15 mouse cellular contexts compared by ENCODE assay signal in the genomic region with DNA sequence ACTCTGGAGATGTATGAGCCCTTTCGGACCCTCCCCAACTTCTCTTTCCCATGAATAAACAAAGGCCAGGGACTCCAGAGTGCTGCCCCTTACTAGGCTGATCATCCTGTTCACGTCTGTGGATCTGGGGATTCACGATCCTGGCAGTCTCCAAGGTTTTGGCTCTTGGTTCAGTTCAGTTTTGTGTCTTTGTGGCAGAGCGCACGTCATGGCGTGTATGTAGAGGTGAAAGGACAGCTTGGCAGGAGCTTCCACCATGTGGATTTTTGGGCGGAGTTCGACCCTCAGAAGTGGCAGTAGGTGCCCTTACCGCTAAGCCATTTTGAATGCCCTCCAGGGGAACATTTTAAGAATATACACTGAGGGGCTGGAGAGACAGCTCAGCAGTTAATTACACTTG. TPM values are rescaled to one million over a fixed set of nuclear protein-coding genes. Genes with fewer than 3 reads are reported as not detected.
DNase-seq lines count a peak whose midpoint lies in the region; ATAC-seq and TF ChIP-seq lines count a peak whose summit lies in the region.
"Had no signal": no experiment of that assay in that cellular context is flagged by ENCODE, and none has a peak within 500 bp of the region (broad histone marks: within the 10 kb centered on the region; RNA-seq: fewer than 3 reads in every experiment).

No protein-coding gene starts in this region.

- H3K36me3 ChIP-seq in hindbrain, embryonic 14.5 days (replicated peaks; ENCODE audit: control insufficient read depth, insufficient read depth) = no peaks in the 10 kb centered on the region
- H3K36me3 ChIP-seq in hindbrain, embryonic 11.5 days (ENCODE audit: control insufficient read depth, insufficient read depth, low read length) = no peaks in the 10 kb centered on the region
- no peaks in the 10 kb centered on the region for H3K36me3 ChIP-seq in neural tube, embryonic 13.5 days
- no peaks in the 10 kb centered on the region for H3K36me3 ChIP-seq in neural tube, embryonic 15.5 days
- no peaks in the 10 kb centered on the region for H3K36me3 ChIP-seq in stomach, postnatal 0 days (ENCODE audit: control insufficient read depth, insufficient read depth, low read length)
- H3K36me3 ChIP-seq: neural tube, embryonic 12.5 days had no signal

- peaks cover 15% of the 10 kb centered on the region for H3K27me3 ChIP-seq in hindbrain, embryonic 14.5 days (ENCODE audit: control insufficient read depth, insufficient read depth, low read length)
- H3K27me3 ChIP-seq in hindbrain, embryonic 11.5 days (ENCODE audit: control insufficient read depth, insufficient read depth, low read length) = peaks cover 7% of the 10 kb centered on the region
- peaks cover 19% of the 10 kb centered on the region for H3K27me3 ChIP-seq in neural tube, embryonic 13.5 days
- peaks cover 15% of the 10 kb centered on the region for H3K27me3 ChIP-seq in neural tube, embryonic 15.5 days (replicated peaks)
- no peaks in the 10 kb centered on the region for H3K27me3 ChIP-seq in stomach, postnatal 0 days (ENCODE audit: control insufficient read depth, insufficient read depth, low read length)

- no peak for TF ChIP-seq EP300 in stomach, postnatal 0 days (optimal IDR thresholded peaks at IDR 0.05)

- intact Hi-C loops in gastrocnemius, adult 2 months (cut with DNase I) = no loop called here
- intact Hi-C loops in gastrocnemius, postnatal 36 days (cut with DNase I) = loop anchor here (5.0 kb wide), 1 partner anchor 69 kb away; no protein-coding TSS in a partner anchor

- no peak overlapping the region for H3K4me2 ChIP-seq in hindbrain, embryonic 14.5 days (replicated peaks)
- no peak overlapping the region for H3K4me2 ChIP-seq in hindbrain, embryonic 11.5 days (replicated peaks; ENCODE audit: low read depth, low read length)
- no peak overlapping the region for H3K4me2 ChIP-seq in neural tube, embryonic 13.5 days
- H3K4me2 ChIP-seq in neural tube, embryonic 15.5 days = no peak overlapping the region
- H3K4me2 ChIP-seq in stomach, postnatal 0 days (replicated peaks; ENCODE audit: low read depth) = peak overlapping the region; percentile 23; the same call in 1 of the 2 replicates
- H3K4me2 ChIP-seq: neural tube, embryonic 12.5 days had no signal

- TF ChIP-seq CTCF in gastrocnemius, adult 2 months (IDR thresholded peaks at IDR 0.05) = no peak
- no peak for TF ChIP-seq CTCF in stomach, postnatal 0 days (IDR thresholded peaks at IDR 0.05; ENCODE audit: low read depth)

- no peak overlapping the region for H3K9ac ChIP-seq in hindbrain, embryonic 14.5 days
- H3K9ac ChIP-seq in hindbrain, embryonic 11.5 days (ENCODE audit: low read depth, low read length) = no peak overlapping the region
- no peak overlapping the region for H3K9ac ChIP-seq in neural tube, embryonic 13.5 days
- H3K9ac ChIP-seq in neural tube, embryonic 15.5 days (replicated peaks) = no peak overlapping the region
- H3K9ac ChIP-seq in stomach, postnatal 0 days (ENCODE audit: low read length) = no peak overlapping the region
- H3K9ac ChIP-seq: neural tube, embryonic 12.5 days had no signal

- peaks cover 46% of the 10 kb centered on the region for H3K4me1 ChIP-seq in hindbrain, embryonic 14.5 days (replicated peaks; ENCODE audit: control insufficient read depth, insufficient read depth, low read length)
- no peaks in the 10 kb centered on the region; the same call in none of the 2 replicates for H3K4me1 ChIP-seq in hindbrain, embryonic 11.5 days (replicated peaks; ENCODE audit: control insufficient read depth, insufficient read depth, low read length)
- peaks cover 63% of the 10 kb centered on the region for H3K4me1 ChIP-seq in neural tube, embryonic 13.5 days (replicated peaks)
- peaks cover 55% of the 10 kb centered on the region for H3K4me1 ChIP-seq in neural tube, embryonic 15.5 days
- peaks cover 27% of the 10 kb centered on the region for H3K4me1 ChIP-seq in stomach, postnatal 0 days (replicated peaks; ENCODE audit: control insufficient read depth, insufficient read depth)

- no peak for DNase-seq in gastrocnemius, adult 2 months
- no peak for DNase-seq in gastrocnemius, postnatal 36 days
- DNase-seq in hindbrain, embryonic 14.5 days (ENCODE audit: low spot score) = no peak
- no peak for DNase-seq in hindbrain, embryonic 11.5 days (ENCODE audit: low spot score)
- no peak for DNase-seq in stomach, postnatal 0 days (ENCODE audit: low spot score)
- DNase-seq in urinary bladder, postnatal 10 days (ENCODE audit: low spot score) = no peak
- DNase-seq: adrenal gland, adult 8-10 months; cerebellum, postnatal 25 days; liver; midbrain, embryonic 14.5 days; retina, postnatal 1 day had no signal

- no peak for ATAC-seq in hindbrain, embryonic 14.5 days (ENCODE audit: low FRiP score)
- no peak for ATAC-seq in hindbrain, embryonic 11.5 days (ENCODE audit: low FRiP score)
- ATAC-seq in neural tube, embryonic 13.5 days (ENCODE audit: low read depth) = no peak
- no peak for ATAC-seq in neural tube, embryonic 15.5 days (ENCODE audit: low FRiP score)
- no peak for ATAC-seq in stomach, postnatal 0 days (ENCODE audit: low FRiP score, low TSS enrichment)

- H3K9me3 ChIP-seq in hindbrain, embryonic 14.5 days (ENCODE audit: control insufficient read depth, low read length) = no peaks in the 10 kb centered on the region
- H3K9me3 ChIP-seq in hindbrain, embryonic 11.5 days (ENCODE audit: control insufficient read depth, low read length) = no peaks in the 10 kb centered on the region
- no peaks in the 10 kb centered on the region for H3K9me3 ChIP-seq in neural tube, embryonic 13.5 days
- no peaks in the 10 kb centered on the region for H3K9me3 ChIP-seq in neural tube, embryonic 15.5 days (replicated peaks)
- no peaks in the 10 kb centered on the region for H3K9me3 ChIP-seq in stomach, postnatal 0 days (ENCODE audit: control insufficient read depth, low read length)
- H3K9me3 ChIP-seq: neural tube, embryonic 12.5 days had no signal

- H3K27ac ChIP-seq in gastrocnemius, adult 2 months = peak overlapping the region; percentile 99
- H3K27ac ChIP-seq in hindbrain, embryonic 14.5 days = peak overlapping the region; percentile 87; the same call in 1 of the 2 replicates
- no peak overlapping the region for H3K27ac ChIP-seq in hindbrain, embryonic 11.5 days (ENCODE audit: low read depth, low read length)
- peak overlapping the region; percentile 66; the same call in 1 of the 2 replicates for H3K27ac ChIP-seq in neural tube, embryonic 13.5 days (replicated peaks)
- H3K27ac ChIP-seq in neural tube, embryonic 15.5 days (replicated peaks) = no peak overlapping the region
- peak overlapping the region; percentile 82 for H3K27ac ChIP-seq in stomach, postnatal 0 days (replicated peaks)
- H3K27ac ChIP-seq: macrophage had no signal

- peak overlapping the region; percentile 57 for H3K4me3 ChIP-seq in gastrocnemius, adult 2 months
- no peak overlapping the region for H3K4me3 ChIP-seq in hindbrain, embryonic 14.5 days (replicated peaks; ENCODE audit: low read length)
- H3K4me3 ChIP-seq in hindbrain, embryonic 11.5 days (ENCODE audit: low read depth, low read length) = no peak overlapping the region
- no peak overlapping the region for H3K4me3 ChIP-seq in neural tube, embryonic 13.5 days
- no peak overlapping the region for H3K4me3 ChIP-seq in neural tube, embryonic 15.5 days (replicated peaks)
- no peak overlapping the region for H3K4me3 ChIP-seq in stomach, postnatal 0 days (ENCODE audit: low read depth, low read length)
- H3K4me3 ChIP-seq: neural tube, embryonic 12.5 days had no signal

- WGBS in hindbrain, embryonic 14.5 days = 80% methylated on average over 9 of the region's 9 CpGs
- WGBS in hindbrain, embryonic 11.5 days = 82% methylated on average over 9 of the region's 9 CpGs
- WGBS in neural tube, embryonic 13.5 days = 77% methylated on average over 9 of the region's 9 CpGs
- 79% methylated on average over 9 of the region's 9 CpGs for WGBS in neural tube, embryonic 15.5 days
- WGBS in stomach, postnatal 0 days = 55% methylated on average over 9 of the region's 9 CpGs

RNA-seq across cellular contexts. Expression of a gene that starts 5.2 kb away (rescaled TPM):
- total RNA-seq in gastrocnemius, adult 2 months (2021) = 100 to 1,000 TPM; 133 to 186 TPM
- 100 to 1,000 TPM; 130 to 132 TPM for total RNA-seq in gastrocnemius, postnatal 36 days (2021)
- polyA plus RNA-seq in hindbrain, embryonic 14.5 days (2014; fragmentation: Nextera tagmentation; extraction: Ambion mirVana) = 2.9 and 3.4 TPM in 2 replicates
- polyA plus RNA-seq in hindbrain, embryonic 11.5 days (2014; fragmentation: Nextera tagmentation; extraction: Ambion mirVana) = 4.3 and 5.6 TPM in 2 replicates
- polyA plus RNA-seq in neural tube, embryonic 13.5 days (2015; fragmentation: Nextera tagmentation; extraction: Ambion mirVana) = 3.2 and 3.6 TPM in 2 replicates
- polyA plus RNA-seq in neural tube, embryonic 15.5 days (2015; fragmentation: Nextera tagmentation; extraction: Ambion mirVana) = 2.6 and 4.5 TPM in 2 replicates
- polyA plus RNA-seq in stomach, postnatal 0 days (2015; fragmentation: Nextera tagmentation; extraction: Ambion mirVana) = 17.7 and 19.2 TPM in 2 replicates

Comparison
In these comparisons a context has a peak if more than half of its experiments do, and no peak if none do; other contexts are left out.
1. H3K27ac ChIP-seq: peak in gastrocnemius, adult 2 months (single experiment), hindbrain, embryonic 14.5 days (single experiment), neural tube, embryonic 13.5 days (single experiment) and stomach, postnatal 0 days (single experiment); none in hindbrain, embryonic 11.5 days (single experiment) and neural tube, embryonic 15.5 days (single experiment).